Mouse (Mus musculus): ENCODE measurements around the gene Cfc1. TPM values are rescaled to one million over a fixed set of nuclear protein-coding genes. Genes with fewer than 3 reads are reported as not detected.

The Cfc1 gene
- total RNA-seq, 2 experiments from 2014 or later, result not detected

DNA sequence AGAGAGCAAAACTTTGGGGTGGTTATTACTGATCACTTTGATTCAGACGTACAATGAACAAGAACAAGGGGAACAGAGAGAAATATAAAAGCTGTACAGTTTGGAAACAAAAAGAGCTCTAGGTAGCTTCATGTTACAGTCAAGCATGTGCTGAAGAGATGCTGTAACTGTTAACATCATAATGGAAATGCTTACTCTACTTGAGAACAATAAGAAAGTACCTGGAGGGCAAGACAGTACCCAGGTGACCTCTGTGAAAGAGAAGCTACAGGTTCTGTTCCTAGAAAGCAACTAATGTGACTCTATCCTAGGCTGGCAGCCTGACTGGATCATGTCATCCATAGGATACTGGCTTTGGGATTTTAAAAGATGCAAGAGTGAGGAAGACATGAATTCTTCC, 11.6 kb downstream of the Cfc1 start:
- no peak for DNase-seq (ENCODE audit: low spot score in 2 of 2)

DNA sequence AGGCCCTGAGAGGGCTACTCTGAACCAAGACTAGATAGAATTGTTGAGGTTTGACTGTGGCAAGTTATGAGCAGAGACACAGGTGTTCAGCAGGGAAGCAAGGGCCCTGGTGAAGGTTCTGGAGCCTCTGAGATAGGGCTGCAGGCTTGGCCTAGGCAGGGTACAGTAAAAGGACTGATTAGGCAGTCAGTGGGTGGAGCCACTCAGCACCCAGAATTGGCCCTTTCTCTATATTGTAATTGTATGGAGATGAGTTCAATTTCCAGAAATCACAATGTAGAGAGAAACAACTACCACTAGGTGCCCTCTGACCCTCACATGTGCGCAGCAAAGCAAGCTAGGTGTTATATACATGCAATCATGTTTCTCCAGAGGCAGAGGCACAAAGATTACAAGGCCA, 18.2 kb downstream of the Cfc1 start:
- DNase-seq (ENCODE audit: low spot score in 2 of 2), result no peak

DNA sequence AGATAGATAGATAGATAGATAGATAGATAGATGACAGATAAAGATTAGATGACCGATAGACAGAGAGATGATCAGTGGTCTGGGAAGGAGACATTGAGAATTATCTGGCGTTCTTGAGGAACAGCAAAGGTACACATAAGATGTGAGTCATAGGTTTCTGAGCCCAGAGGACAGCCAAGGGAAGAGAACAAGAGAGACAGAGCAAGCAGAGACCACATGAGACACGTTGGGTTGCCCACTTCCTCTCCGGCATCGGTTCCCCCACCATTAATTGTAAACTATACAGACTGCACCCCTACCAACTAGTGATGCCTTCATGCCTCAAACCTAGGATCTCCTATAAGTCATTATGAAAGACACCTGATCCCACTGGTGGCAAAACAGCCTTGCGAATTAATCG, 18.8 kb downstream of the Cfc1 start:
- DNase-seq (ENCODE audit: low spot score in 2 of 2), result no peak

DNA sequence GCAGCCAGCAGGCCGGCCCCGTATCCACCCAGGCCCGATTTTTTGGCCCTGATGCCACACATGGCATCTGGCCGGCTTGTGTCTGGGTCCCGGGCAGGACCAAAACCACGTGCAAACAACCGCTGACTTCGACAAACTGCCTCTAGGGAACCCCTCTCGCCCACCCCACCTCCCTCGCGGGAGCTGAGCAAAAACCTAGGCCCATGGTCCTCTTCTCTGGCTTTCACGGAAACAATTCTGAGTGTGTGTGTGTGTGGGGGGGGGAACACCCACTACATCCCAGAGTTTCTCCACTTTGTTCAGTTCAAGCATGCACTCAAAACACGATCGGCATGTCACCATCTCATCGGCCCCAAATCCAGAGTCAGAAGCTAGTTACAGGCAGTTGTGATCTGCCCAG, 25.4 kb downstream of the Cfc1 start, which contains the start of gene Prss40:
Prss40 (minus strand) TSS at position 101 of the 400 bp plus-strand sequence.
- DNase-seq (ENCODE audit: low spot score in 2 of 2), result no peak

DNA sequence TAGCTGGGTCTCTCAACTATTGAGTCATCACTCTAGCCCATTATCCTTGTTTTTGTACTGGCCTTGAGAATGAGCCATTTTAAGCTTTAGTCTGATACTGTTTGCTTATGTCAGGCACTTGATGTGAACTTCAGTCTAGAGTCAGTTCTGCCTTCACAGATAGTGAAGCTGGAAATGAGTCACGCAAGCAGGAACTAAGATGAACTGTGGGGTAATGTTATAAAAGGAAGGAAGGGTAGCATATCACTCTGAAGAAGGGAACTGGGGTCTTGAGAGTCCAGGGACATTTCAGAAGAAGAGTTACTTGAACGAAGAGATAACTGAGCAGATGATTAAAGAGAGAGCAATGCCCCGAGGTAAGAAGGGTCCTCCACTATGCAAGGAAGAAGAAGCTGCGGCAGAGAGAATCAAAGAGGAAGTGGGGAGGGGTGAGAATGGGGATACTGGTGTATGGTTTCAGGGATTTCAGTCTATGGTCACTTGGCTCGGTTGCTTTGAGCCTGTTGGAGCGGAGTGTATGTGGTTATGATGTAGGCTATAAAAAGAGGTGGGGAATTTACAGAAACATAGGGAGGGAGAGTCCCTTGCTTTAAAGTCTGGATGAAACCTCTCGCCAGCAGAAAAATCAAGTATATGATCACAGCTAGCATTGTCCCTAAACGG, 29.1 kb downstream of the Cfc1 start:
- no peak for DNase-seq (ENCODE audit: low spot score in 2 of 2)

DNA sequence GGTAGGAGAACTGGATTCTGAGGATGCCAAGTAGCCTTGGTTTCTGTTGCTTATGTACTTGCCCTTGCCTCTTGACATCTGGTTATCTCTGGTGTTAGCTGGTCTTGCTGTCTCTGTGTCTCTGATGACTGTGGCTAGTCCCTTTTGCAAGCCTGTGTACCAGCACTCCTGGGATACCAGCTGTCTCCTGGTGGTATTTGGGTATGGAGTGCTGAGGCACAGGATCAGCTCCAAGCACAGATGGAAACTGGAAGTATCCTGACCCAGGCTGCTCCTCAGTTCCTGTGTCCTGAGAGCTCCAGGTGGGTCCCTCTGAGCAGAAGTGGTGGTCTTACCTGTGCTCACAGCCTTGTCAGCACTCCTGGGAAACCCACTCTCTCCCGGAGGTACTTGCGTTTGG, 32.7 kb downstream of the Cfc1 start:
- DNase-seq (ENCODE audit: low spot score in 2 of 2), result no peak

DNA sequence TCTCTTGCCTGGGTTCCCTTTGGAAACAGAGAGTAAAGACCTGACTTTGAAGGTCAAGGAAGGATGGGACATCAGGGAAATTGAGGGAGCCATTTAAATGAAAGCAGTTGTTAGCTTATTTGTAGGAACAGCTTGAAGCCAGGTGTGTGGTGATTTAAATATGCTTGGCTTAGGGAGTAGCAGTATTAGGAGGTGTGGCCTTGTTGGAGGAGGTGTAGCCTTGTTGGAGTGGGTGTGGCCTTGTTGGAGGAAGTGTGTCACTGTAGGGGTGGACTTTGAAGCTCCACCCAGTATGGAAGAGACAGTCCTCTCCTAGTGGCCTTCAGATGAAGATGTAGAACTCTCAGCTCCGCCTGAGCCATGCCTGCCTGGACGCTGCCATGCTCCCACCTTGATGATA, 34.4 kb downstream of the Cfc1 start:
- DNase-seq (ENCODE audit: low spot score in 2 of 2), result no peak

DNA sequence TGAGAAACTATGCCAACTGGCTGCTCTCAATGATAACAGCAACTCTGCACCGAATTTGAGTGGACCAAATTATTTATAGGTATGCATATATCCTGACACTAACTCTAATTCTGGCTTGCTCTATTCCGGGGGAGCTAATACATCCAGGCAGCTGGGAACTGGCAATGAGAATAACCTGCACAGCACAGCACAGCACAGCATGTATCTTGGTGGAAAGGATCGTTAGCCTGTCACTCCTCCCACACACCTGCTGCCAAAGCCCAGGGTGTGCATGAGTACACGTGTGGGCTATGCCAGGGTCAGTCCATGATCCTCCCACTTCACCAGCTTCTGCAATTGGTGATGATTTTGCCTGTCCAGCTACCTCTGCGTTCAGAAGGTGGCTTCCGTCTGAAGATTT, 36.0 kb downstream of the Cfc1 start:
- no peak for DNase-seq (ENCODE audit: low spot score in 2 of 2)

DNA sequence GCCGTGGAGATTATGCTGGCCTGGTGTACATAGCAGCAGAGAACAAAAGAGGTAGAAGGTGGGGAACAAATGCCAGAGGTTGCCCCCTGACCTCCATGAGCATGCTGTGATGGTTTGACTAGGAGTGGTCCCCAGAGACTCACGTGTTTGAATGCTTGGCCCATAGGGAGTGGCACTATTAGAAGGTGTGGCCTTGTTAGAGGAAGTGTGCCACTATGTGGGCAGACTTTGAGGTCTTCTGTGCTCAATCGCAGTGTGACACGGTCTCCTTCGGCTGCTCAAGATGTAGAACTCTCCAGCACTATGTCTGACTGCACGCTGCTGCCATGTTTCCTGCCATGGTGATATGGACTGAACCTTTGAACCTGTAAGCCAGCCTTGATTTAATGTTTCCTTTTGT, 37.8 kb downstream of the Cfc1 start:
- DNase-seq (ENCODE audit: low spot score in 2 of 2), result no peak

DNA sequence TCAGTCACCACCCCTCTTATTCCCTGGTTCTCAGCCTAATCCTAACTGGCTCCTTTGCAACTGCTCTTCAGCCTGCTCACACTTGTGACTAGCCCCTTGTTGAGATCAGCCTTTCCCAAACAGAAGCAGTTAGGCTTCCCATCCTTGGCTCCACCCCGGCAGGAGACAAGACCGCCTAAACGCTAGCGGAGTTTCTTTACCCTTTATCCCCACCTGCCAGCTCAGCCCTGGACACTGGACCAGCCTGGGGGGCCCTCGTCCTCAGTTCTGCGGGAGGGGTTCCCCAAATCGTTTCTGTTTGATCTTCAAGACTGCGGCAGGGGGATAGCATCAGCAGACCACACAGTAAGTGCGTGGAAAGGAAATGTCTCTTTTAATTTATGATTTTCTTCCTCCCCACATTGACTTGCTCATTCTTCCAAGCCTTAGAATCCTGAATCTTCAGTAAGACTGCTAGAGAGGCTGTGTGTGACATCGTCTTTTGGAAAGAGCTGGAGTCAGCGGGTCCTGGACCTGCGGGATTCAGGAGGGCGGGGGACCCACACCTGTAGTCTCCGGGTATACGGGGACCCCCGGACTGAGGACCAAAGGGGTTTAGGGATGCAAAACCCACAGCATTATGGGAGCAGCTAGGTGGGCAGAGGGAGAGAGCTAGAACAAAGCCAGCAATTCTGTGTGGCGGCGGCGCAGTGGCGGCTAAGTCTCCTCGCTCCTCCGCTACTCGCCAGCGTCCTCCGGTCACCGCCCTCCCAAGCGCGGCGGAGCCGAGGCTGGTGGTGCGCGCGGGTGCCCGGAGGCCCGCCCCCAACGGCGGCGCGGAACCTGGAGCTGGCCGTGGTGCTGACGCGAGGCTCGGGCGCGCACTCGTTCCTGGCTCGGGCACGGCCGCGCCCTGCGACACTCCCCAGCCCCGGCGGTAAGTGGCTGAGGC, 43.7 kb downstream of the Cfc1 start, which contains the start of gene Amer3:
Amer3 (plus strand) TSS at position 807 of the 931 bp plus-strand sequence.
- peak; percentile 80 to 85 for DNase-seq (ENCODE audit: low spot score in 2 of 2)

DNA sequence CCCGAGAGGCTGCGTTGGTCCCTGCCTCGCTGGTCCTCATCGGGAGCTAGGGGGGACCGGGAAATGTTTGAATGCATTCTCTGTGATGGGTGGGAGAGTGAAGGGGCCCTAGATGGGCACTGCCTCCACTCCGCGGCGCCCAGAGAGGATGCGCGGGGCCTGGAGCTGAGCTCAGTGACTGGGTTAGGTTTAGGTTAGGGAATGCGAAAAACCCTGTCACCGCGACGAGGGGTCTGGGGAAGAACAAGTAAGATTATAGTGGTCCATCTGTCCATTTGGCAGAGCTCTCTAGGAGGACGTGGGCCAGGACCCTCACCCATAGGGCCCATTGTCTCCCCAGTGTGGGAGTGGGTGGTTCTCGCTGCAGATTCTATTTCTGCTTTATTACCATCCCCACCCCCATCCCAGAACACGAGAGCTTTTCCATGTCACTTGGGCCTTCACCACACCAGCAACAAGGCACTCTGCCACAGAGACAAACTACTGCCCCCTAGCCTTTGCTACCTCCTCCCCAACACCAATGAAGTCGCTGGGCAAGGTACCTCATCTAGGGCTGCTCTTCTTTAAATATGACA, 44.4 kb downstream of the Cfc1 start:
- DNase-seq (ENCODE audit: low spot score in 2 of 2), result no peak

DNA sequence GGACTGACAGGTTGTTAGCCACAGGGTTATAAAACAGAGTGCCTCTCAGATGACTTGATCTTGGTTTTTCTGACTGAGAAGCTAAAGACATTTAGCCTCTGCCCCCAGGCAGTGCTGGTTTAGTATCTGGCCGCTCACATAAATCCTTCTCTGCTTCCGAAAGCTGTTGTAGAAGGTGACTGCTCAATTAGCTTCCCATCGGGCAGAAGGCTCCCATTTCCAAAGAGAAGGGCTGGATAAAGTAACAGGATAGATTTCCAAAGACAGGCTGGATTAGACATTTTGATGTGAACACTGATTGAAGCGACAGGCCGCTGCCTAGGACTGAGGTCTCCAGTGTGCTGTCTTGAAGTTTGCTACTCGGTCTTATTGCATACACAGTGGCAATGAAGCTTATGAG, 46.8 kb downstream of the Cfc1 start:
- DNase-seq (ENCODE audit: low spot score in 2 of 2), result no peak

DNA sequence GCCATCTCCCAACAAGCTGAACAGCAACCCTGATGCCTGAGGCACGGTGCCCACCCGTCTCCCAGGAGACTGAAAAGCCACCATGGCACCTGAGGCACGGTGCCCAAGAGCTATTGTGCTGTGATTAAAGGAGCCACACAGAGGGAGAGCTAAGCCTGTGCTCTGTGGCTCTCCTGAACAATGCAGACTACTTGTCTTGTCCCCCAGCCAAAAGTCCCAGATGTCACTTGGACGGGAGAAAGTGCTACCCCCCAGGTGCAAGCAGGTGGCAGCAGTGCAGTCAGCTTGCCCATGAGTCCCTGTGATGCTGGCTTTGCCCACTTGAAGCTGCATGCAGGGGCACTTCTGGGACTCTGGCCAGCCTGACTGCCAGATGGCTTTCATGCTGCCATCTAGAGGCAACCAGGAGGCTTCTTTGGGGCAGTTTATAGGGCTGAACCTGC, 48.4 kb downstream of the Cfc1 start:
- peak; percentile 88 to 90 for DNase-seq (ENCODE audit: low spot score in 2 of 2)

DNA sequence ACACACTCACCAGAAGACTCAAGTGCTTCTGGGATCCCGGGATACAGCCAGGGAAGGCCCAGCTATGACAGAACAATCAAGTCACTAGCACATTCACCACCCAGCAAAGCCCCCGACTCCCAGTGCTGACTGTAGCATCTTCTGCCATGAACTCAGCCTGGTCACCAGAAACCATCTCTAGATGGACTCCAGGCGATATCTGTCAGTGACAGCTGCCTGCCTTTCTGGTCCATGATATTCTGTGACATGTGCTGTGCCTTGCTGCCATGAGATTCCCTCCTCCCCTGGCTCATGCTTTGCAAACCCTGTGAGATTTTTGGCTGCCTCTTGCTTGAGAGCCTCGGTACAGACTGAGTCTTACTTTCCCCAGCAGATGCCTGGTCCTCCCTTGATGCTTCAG, 49.3 kb downstream of the Cfc1 start:
- DNase-seq (ENCODE audit: low spot score in 2 of 2), result peak; percentile 26 to 35

DNA sequence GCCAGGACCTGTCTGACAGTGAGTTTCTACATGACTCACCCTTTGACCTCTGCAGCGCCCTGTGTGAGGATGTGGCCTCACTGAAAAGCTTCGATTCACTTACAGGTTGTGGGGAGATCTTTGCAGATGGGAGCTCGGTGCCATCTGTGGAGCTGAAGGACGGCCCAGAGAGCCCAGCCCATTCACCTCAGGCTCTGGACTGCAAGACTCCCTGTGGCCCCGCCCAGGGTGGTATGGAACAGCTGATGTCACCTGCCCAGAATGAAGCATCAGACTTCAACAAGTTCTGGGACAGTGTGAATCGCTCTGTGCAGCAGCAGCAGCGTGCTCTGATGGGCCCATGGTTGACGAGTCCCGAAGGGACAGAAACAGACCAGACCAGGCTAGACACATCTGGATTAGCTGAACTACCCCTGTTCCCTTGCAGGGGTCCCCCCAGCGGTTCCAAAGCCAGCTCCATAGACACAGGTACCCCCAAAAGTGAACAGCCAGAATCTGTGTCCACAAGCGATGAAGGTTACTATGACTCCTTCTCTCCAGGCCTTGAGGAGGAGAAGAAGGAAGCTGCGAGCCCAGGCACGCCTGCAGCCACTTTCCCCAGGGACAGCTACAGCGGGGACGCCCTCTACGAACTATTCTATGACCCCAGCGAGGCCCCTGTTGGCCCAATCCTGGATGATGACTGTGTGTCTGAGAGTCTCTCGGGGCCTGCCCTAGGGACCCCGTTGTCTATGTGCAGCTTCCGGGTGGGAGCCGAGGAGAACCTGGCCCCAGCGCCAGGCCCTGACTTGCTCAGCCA, 52.0 kb downstream of the Cfc1 start:
- no peak for DNase-seq (ENCODE audit: low spot score in 2 of 2)

Other genes with a start within 250 kb of the Cfc1 start
- 10 to 100 TPM; 18.6 to 21.9 TPM for gene Ccdc115, start 96.0 kb upstream of the Cfc1 start, total RNA-seq (2021)
- 10 to 100 TPM; 28.5 to 29.6 TPM for gene Imp4, start 95.8 kb upstream of the Cfc1 start, total RNA-seq (2021)
- 1 to 10 TPM; 3.3 to 3.8 TPM for gene Ptpn18, start 75.9 kb upstream of the Cfc1 start, total RNA-seq (2021)
- gene Prss39, start 37.2 kb upstream of the Cfc1 start, total RNA-seq (2021), result not detected
- not detected for gene Prss40, start 25.3 kb downstream of the Cfc1 start, total RNA-seq (2021)
- gene Amer3, start 44.0 kb downstream of the Cfc1 start, total RNA-seq (2021), result 10 to 100 TPM; 33.2 to 35.0 TPM